Mouse (Mus musculus) ES-E14 (cell line): Measurements from ENCODE around the gene Gm36864. TPM values are rescaled to one million over a fixed set of nuclear protein-coding genes. Genes with fewer than 3 reads are reported as not detected.

Experiments
- DNase-seq: peaks from one replicate; pipeline ENCODE4 v3.0.0-alpha.2; 2013; ENCODE audit warnings: low read depth, low spot score
- H3K27ac ChIP-seq: 2 replicates; pipeline ENCODE4 v1.5.1; 2012; ENCODE audit warnings: low read depth, mild to moderate bottlenecking, low read length, moderate library complexity, mixed read lengths; ENCODE audit not compliant: poor library complexity, insufficient read depth, severe bottlenecking
- H3K36me3 ChIP-seq: 2 replicates; pipeline ENCODE4 v1.6.1; 2012; ENCODE audit warnings: mild to moderate bottlenecking, low read length, moderate library complexity, mixed read lengths; ENCODE audit not compliant: control insufficient read depth, poor library complexity, insufficient read depth, severe bottlenecking
- H3K4me1 ChIP-seq, 2 experiments: fragments of 150-350 bp in 1 of 2; sonication (generic) in 1 of 2; 2 replicates each; pipeline ENCODE4 v1.6.1; 2012; ENCODE audit warnings: low read length in 2 of 2, mild to moderate bottlenecking in 1 of 2, mixed read lengths in 1 of 2; ENCODE audit not compliant: control insufficient read depth in 2 of 2, insufficient read depth in 2 of 2, poor library complexity in 1 of 2
- H3K4me3 ChIP-seq, 2 experiments: fragments of 150-350 bp in 1 of 2; sonication (generic) in 1 of 2; 2 replicates each; pipeline ENCODE4 v1.5.1; 2012; ENCODE audit warnings: low read length in 2 of 2, low read depth in 1 of 2, mild to moderate bottlenecking in 1 of 2, mixed read lengths in 1 of 2; ENCODE audit not compliant: insufficient read depth in 1 of 2, poor library complexity in 1 of 2, severe bottlenecking in 1 of 2
- H3K9ac ChIP-seq: 2 replicates; pipeline ENCODE4 v1.6.1; 2012; ENCODE audit warnings: low read depth, mild to moderate bottlenecking, low read length, mixed read lengths; ENCODE audit not compliant: poor library complexity, insufficient read depth, severe bottlenecking
- H3K9me3 ChIP-seq: fragments of 150-350 bp; sonication (generic); 2 replicates; pipeline ENCODE4 v1.6.1; 2012; ENCODE audit warnings: low read depth, mild to moderate bottlenecking, low read length; ENCODE audit not compliant: control insufficient read depth, insufficient read depth
- CHD2 ChIP-seq: IDR thresholded peaks from 2 replicates; pipeline ENCODE4 v1.6.1; 2014; ENCODE audit warnings: mild to moderate bottlenecking, low read depth, low read length, inconsistent platforms
- HCFC1 ChIP-seq: IDR thresholded peaks from 2 replicates; pipeline ENCODE4 v1.6.1; 2012; ENCODE audit warnings: low read length, inconsistent platforms, borderline replicate concordance; ENCODE audit not compliant: insufficient read depth
- MAFK ChIP-seq: IDR thresholded peaks from 2 replicates; pipeline ENCODE4 v1.6.1; 2014; ENCODE audit warnings: mild to moderate bottlenecking, low read depth, low read length, inconsistent platforms; ENCODE audit not compliant: insufficient read depth
- ZC3H11A ChIP-seq: IDR thresholded peaks from 2 replicates; pipeline ENCODE4 v1.6.1; 2012; ENCODE audit warnings: low read depth, mild to moderate bottlenecking, inconsistent platforms, low read length, borderline replicate concordance
- ZNF384 ChIP-seq: IDR thresholded peaks from 2 replicates; pipeline ENCODE4 v1.6.1; 2012; ENCODE audit warnings: low read depth, low read length, inconsistent platforms
- in situ Hi-C, 2 experiments: fragments of 600-800 bp; cut with MboI; formaldehyde crosslinking; loops; one replicate each; pipeline ENCODE4 v1.15.1; 2025; ENCODE audit warnings: low sequenced_read_pairs in 2 of 2, inconsistent platforms in 1 of 2; ENCODE audit not compliant: unreplicated experiment in 2 of 2
- total RNA-seq: library from RNA; depleted of rRNA; stranded (reverse); fragments of 300-350 nt; gene quantifications from 2 replicates; pipeline ENCODE4 v1.2.3, GENCODE M21; 2012

Gene Gm36864
- total RNA-seq, 1 experiment, result not detected

DNA sequence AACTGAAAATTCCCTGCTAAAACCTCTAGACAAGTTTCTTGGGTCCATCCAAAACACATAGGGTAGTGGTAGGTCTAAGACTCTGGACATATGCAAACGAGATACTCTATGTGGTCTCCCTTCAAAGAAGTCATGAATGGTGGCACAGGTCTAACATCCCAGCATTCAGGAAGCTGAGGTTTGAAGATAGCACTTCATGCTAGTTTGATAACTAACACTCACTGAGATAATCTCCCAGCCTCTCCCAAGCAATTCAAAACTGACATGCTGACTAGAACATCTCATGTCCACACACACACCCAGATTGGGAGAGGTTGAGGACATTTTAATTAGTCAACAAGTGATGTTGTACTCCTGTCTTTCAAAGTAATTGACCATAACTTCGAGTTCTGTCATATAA lies 3.9 kb downstream of the Gm36864 start:
- Histone ChIP-seq H3K4me1 (peaks cover 0 to 6% of the 10 kb centered on the region in 2 experiments; a peak in 1 of 4 replicates), H3K4me3 (no peak overlapping the region), H3K36me3 (no peaks in the 10 kb centered on the region; the same call in 1 of the 2 replicates), H3K27ac (no peak overlapping the region), H3K9me3 (no peaks in the 10 kb centered on the region), H3K9ac (no peak overlapping the region)
- no peak for DNase-seq
- in situ Hi-C loops, result no loop called here
- TF ChIP-seq HCFC1 (no peak), ZC3H11A (no peak), CHD2 (no peak), ZNF384 (no peak), MAFK (no peak)

- peaks cover 0 to 9% of the 10 kb centered on the region in 2 experiments; a peak in 1 of 4 replicates for H3K4me1 ChIP-seq
- H3K9ac ChIP-seq, result no peak overlapping the region
- peak overlapping the region; percentile 53; the same call in 1 of the 2 replicates for H3K27ac ChIP-seq
- DNase-seq, result no peak
- no peak overlapping the region for H3K4me3 ChIP-seq
- no peak for TF ChIP-seq HCFC1
- no peak for TF ChIP-seq ZC3H11A
- no peak for TF ChIP-seq ZNF384
- in situ Hi-C loops, result no loop called here
- no peaks in the 10 kb centered on the region; the same call in 1 of the 2 replicates for H3K36me3 ChIP-seq
- no peaks in the 10 kb centered on the region for H3K9me3 ChIP-seq
Observed at GRCm38 (mm10) chr7:44240712-44241111, 4.7 kb downstream of the Gm36864 start.

DNA sequence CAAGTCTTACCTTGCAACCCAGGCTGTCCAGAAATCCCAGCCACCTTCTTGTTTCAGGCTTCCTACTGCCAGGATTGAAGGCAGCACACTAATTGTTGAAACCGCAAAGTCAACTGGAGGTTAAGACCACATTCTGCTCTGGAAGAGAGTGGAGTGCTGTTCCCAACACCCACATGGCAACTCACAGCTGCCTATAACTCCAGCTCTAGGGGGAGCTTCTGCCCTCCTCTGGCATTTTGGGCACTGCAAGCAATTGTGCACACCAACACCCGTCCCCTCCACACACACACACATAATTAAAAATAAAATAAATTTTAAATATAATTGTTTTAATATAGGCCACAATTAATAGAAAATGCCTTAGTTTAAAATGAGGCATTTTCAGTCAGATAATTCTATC lies 5.2 kb downstream of the Gm36864 start:
- H3K27ac ChIP-seq, result no peak overlapping the region
- no peak overlapping the region for H3K4me3 ChIP-seq
- H3K9ac ChIP-seq, result no peak overlapping the region
- H3K4me1 ChIP-seq, result peaks cover 0 to 5% of the 10 kb centered on the region in 2 experiments; a peak in 1 of 4 replicates
- in situ Hi-C loops, result no loop called here
- no peaks in the 10 kb centered on the region; the same call in 1 of the 2 replicates for H3K36me3 ChIP-seq
- no peak for DNase-seq
- no peak for TF ChIP-seq CHD2
- TF ChIP-seq HCFC1, result no peak
- no peak for TF ChIP-seq ZC3H11A
- no peak for TF ChIP-seq MAFK
- TF ChIP-seq ZNF384, result no peak
- no peaks in the 10 kb centered on the region for H3K9me3 ChIP-seq

- no peak overlapping the region for H3K27ac ChIP-seq
- TF ChIP-seq CHD2 (no peak), ZC3H11A (no peak), MAFK (no peak), HCFC1 (no peak), ZNF384 (no peak)
- peaks cover 12% of the 10 kb centered on the region for H3K36me3 ChIP-seq
- H3K9ac ChIP-seq, result no peak overlapping the region
- H3K4me1 ChIP-seq, result peaks cover 0 to 6% of the 10 kb centered on the region in 2 experiments; a peak in 1 of 4 replicates
- H3K4me3 ChIP-seq, result no peak overlapping the region
- no peak for DNase-seq
- in situ Hi-C loops, result no loop called here
- H3K9me3 ChIP-seq, result no peaks in the 10 kb centered on the region
Observed at GRCm38 (mm10) chr7:44244080-44244479, 8.1 kb downstream of the Gm36864 start.
